Mouse (Mus musculus): ENCODE data around the gene Dnhd1.
"Not testable (repeated sequence)": the region's sequence is repeated elsewhere in the genome, so short reads cannot be mapped to it uniquely, and the experiment has no call there.

The Dnhd1 gene

DNA sequence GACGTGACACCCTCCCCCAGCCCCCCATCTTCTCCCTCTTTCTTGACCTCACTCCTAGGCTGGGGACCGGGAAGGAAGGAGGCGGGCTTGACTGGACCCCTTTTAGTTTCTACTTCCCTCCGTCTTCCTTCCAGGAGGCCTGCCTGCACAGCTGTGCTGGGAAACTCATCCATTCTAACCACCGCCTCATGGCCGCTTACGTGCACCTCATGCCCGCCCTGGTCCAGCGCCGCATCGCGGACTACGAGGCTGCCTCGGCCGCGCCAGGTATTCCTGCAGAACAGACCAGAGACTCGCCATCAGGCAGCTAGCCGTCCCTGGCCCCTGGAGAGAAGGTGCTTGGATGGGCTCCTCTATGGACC, 9.8 kb upstream of the Dnhd1 start:
- peak; percentile 25 for DNase-seq

DNA sequence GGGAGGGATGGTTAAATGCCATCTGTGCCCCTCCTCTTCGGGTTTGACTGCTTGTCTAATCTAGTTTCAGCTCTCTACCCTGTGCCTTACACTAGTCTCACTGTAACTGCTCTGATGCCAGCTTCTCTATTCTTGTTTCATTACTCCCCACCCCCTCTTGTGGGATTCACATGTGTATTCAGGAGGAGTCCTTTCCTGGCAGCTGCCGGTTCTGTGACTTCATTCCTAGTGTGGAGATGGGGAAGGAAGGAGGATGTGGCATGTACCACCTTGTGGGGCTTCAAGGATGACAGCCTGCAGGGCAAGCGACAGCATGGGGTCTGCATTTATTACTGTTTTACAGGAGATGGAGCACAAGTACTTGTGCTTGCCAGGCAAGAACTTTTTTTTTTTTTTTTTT, 8.7 kb upstream of the Dnhd1 start:
- DNase-seq, result no peak

DNA sequence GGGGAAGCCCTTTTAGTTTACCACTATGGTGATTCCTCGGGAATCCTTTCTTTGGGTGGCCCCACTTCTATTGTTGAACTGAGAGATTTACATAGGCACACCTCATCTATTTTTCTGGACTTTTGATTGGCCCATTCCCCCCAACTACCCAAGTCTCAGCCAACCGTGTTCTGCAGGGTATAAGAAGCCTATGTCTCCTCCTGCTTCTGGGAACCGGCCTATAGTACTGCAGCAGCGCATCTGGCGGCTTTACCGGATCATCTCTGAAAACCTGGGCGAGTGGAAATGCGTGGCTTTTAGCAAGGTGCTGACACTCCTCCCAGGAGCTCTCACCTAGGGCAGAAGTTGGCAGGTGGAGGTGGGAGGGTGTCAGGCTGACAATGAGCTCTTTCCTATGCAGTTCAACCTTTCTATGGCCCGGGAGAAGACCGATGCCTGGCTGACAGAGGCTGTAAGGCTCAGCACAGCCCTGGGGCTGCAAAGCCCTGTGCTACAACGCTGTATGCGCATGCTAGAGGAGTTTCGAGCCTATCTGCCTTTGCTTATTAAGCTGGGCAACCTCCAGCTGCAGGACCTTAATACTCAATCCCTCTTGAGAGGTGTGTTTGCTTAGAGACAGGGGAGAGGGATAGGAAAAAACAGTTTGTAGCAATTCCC, 35.0 kb downstream of the Dnhd1 start:
- DNase-seq, result peak; percentile 24

DNA sequence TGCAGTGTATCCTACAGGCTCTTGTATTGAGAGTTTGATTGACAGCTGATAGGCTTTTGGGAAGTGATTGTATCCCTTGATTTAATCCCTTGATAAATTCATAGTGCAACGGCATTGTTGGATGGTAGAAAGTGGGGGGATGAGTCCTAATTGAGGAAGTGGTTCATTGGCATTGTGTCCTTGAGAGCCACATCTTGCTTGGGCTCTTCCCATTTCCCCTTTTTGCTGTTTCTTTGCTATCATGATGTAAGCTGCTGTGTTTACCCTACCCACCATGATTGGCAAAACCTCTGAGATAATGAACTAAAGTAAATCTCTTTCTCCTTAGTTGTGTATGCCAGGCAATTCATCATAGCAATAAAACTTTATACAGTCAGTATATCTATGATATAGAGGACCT, 40.2 kb downstream of the Dnhd1 start:
- DNase-seq, result no peak

DNA sequence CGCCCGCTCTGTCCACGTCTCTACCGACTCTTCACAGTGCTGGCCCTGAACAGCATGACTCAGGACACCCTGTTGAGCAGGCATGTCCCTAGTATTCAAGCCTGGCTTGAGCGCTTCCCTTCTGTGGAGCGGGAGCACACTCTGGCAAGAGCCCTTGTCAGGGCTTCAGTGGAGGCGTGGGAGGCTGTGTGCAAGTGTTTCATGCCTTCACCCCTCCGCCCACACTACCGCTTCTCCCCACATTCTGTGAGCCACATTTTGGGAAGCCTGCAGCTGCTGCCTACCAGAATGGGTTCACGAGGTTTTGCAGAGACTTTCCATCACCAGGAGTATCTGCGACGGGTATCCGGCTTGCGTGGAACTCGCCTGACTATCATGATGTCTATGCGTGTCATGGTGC, 52.6 kb downstream of the Dnhd1 start:
- DNase-seq, result no peak

DNA sequence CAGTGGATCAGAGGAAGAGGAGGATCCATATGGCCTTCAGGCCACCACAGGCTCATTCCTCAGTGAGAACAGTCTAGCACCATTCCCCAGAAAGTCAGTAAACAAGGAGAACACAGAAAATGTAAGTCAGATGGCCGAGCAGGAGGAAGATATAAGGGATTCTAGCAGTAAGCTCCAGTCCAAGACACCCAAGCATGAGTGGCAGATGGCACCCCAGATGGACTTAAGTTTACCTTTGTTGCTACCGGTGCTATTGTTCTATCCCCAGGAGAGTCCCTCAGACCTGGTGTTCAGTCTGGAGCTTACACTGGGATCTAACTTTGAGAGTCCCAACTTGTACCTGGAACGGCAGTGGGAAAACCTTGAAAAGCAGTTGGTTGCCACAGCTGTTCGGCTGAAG, 53.2 kb downstream of the Dnhd1 start:
- DNase-seq, result no peak

DNA sequence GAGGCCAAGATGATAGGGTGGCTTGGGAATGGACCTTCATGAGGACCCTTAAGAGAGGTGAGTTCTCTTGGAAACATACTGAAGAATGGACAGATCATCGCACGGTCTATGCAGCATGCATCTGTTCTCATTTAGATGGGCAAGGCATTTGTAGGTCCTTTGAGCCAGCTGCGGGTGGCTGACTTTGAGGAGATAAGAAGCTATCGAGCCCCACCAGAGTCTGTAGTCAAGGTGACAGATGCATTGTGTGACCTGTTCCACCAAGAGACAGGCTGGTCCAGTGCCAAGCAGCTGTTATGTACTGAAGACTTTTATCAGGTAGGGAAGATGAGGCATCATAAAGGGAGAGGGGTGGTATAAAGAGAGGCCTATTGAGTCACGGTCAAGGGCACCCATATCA, 58.1 kb downstream of the Dnhd1 start:
- DNase-seq, result no peak

DNA sequence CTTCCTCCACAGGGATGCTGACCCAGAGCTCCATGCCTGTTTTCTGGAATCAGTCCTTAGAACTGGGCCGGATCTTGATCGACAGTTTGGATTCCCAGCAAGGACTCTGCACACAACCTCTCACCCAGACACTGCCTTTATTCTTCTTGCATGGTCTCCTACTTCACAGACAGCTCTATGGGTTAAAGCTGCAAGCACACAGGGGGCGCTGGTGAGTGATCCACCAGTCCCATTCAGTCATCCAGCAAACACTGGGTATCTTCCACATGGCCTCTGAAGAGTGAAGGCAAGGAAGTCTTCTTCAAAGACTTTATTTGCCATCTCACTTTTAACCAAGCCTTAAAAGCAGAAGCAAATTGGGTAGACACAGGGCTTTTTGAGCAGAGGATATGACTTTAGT, 64.7 kb downstream of the Dnhd1 start:
- DNase-seq, result no peak

DNA sequence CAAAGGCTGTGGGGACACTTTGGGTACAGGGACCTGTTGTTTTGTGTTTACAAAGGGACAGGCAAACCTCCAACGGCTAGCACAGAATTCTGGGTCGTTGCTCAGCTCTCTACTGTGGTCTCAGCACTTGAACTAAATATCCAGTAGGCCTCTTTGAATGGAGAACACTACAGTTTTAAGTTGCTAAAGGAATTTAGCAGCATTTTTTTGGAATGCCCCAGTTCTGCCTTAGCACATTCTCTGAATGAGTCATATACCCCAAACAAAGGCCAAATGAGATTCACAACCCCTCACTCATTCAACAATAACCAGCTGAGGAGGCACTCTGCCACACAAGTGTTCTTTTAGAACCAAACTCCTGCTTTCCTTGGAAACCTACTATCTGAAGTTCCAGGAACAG, 71.3 kb downstream of the Dnhd1 start:
- DNase-seq, result no peak

DNA sequence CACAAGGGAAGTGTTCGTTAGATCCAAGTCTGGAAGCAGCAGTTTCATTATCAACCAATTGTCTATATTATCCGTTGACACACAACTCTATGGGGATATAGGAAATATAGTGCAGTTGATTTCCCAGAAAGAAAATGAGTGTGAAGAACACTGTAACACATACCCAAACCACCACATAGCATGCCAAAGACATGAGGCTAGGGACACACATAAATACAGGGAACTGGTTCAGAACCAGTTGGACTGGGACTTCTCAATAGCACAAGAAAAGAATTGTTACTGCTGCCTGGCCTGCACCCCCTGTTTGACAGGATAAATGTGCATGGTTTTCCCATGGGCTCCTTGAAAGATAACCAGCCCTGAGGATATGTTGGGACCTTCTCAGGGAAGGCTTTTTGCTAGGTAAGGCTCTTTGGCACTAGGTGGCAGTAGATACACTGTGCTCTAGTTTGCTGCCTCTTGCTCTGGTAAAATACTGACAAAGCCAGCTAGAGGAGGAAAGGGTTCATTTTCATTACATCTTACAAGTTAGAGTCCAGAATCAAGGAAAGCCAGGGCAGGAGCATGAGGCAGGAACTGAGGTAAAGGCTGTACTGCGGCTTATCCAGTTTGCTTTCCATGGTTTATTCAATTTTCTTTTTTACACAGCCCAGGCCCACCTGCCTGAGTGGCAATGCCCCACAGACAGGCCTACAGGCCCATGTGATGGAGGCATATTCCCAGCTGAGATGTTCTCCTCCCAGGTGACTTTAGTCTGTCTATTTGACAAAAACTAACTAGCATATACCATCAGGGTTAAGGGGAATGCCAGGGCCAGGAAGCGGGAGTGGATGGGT, 75.7 kb downstream of the Dnhd1 start:
- peak; percentile 80 for DNase-seq

DNA sequence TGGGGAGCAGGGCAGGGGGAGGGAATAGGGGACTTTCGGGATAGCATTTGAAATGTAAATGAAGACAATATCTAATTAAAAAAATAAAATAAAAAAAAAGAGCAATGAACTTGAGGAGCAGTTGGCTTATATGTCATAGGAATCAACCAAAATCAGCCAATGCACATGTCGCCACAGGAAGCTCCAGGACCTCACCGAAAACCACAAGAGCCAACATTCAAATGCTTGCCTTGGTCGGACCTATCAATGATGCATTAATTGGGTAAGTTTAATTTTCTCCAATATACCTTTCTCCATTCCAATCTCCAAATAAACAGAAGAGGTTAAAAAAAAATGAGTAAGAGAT, 76.3 kb downstream of the Dnhd1 start:
- no peak for DNase-seq

DNA sequence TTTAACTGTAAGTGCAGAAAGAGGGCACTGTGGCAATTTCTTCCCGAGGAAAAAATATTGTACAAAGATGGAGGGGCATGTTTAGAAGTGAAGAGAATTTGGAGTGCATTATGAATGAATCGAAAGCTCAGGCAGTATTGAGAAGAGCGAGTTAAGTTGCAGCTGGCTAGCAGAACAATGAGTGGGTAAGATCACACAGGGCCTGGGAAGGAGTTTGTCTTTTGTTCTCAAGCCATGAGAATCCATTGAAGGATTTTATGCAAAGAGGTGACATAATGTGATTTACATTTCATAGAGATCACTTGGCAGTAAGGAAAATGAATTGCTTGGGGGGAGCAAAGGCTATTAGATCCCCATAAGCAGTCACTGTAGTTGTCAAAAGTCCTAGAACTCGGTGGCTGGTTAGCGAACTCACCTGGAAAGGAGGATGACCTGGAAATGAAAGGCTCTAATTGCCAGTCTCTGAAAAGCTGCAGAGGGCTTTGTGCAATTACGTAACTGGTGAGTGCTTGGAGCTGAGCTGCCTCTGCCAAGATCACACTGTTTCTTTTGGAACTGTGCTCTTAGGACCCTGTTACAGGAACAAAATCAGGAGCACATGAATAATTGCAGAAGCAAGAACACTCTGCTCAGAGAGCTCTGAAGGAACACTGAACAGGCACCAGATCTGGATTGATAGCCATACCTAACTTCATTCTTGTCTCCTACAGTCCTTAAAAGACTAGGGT, 78.2 kb downstream of the Dnhd1 start:
- DNase-seq, result no peak

DNA sequence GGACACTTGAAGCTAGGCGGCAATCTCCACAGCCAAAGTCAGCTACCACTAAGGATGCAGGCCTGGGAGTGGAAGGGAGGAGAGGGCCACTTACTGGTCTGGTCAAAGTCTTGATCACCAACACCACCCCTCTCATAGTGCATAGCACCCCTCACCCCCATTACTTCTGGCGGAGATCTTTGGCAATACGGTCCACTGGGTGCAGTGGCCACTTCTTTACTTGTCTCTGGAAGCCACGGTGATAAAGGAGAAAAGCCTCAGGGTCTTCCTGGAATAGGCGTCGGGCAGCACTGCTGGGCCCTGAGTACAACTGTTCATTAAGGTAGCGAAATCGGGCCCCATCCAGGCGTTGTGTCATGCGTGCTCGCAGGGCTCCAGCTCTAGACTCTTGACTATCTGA, 83.2 kb downstream of the Dnhd1 start:
- no peak for DNase-seq

DNA sequence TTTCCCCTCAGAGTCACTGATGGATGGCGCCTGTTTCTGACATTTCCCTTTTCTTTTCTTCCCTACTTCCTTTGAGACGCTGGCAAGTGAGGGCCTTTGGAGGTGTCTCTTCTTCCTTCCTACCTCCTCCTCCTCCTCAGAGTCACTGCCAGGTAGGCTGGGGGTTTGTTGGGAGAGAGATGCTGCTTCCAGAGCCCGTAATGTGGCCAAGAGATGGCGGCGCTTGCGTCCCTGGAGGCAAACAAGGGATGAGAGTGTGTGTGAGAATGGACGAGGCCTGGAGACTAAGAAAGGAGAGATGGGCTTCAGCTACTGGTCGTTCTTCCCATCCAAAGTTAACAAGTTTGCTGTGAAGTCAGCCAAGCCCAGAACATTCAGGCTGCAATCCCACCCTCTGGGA, 84.2 kb downstream of the Dnhd1 start:
- DNase-seq, result no peak

DNA sequence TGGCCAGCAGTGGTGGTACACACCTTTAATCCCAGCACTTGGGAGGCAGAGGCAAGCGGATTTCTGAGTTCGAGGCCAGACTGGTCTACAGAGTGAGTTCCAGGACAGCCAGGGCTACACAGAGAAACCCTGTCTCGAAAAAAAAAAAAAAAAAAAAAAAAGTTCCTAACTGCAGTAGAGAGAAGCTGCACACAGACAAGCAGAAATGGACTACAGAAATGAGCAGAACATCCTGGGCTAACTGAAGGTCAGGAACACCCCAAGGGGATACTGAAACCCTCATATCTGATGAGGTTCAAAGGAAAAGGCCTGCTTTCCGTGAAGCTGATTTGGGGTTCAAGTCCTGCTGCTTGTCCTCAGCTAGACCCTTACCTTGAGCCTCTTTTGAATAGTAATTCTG, 84.8 kb downstream of the Dnhd1 start:
- DNase-seq, result not testable (repeated sequence)

DNA sequence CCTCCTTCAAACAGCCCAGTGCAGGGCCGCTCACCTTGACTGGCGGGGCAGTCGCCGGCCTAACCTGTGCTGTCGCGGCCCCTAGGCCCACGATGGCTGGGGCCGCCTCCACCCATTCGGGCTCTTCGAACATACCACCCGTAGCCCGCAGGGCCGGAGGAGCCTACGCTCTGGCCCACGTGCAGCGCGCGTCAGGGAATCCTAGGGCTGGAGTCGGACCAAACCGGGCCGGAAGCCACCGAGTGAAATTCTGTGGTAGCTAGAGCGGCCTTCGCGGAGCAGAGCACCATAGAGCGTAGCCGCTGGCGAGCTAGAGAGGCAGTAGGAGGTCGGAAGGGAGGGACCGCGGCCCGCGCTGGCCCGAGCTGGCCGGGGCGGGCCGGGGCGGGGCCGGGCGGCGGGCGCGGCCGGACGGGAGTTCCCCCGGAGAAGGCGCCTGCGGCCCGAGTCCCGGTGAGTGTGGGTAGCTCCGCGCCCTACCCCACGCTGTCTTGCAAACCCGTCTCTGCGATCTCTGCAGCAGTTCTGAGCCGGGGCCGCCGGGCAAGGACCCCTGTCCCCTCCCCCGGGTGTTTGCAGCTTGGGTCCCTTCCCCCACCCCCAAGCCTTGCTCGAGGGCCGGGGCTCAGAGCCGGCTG, 85.8 kb downstream of the Dnhd1 start, which contains the start of gene Ilk:
Ilk (plus strand) TSS at position 329 of the 638 bp plus-strand sequence.
- peak; percentile 95 for DNase-seq

DNA sequence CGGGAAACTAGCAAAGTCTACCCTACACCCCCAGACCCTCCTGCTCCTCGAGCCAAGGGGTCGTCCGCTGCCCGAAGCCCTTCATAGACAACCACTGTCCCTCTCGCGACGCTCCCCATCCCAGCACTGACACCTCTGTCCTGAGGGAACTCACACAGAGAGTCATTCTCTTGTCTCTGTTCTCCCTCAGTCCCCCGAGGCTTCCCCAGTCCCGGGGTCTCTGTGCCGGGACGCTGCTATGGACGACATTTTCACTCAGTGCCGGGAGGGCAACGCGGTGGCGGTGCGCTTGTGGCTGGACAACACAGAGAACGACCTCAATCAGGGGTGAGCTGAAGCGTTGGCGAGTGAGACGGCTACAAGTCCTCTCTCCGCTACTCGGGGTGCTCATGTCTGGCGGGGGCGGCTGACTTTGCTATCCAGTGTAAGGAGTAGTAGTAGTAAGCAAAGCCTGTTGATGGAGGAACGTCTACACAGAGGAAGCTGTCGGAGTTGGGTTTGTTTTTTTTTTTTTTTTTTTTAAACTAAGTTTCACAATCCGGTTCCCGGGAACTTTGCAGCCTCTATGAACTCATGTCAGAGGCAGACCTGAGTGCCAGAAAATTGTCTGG, 86.4 kb downstream of the Dnhd1 start, which contains the start of gene Rrp8:
Rrp8 (minus strand) TSS at position 475 of the 611 bp plus-strand sequence.
- peak; percentile 50 for DNase-seq

DNA sequence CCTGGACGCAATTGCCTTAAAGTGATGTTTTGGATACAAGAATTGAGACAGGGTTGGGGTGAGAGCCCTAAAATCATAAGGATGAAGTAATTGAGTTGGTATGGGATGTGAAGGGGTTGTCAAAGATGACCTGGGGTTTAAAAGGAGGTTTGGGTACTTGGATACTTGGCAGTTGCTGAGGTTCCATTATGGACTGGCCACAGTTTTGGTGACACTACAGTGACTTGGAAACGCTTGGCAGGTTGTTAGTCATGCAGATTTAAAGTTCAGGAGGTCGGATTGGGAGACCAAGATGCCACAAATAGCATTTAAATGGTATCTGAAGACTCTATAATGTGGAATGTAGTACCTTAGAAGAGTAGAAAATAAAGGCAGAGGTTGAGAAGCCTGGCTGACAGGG, 87.0 kb downstream of the Dnhd1 start:
- DNase-seq, result no peak

DNA sequence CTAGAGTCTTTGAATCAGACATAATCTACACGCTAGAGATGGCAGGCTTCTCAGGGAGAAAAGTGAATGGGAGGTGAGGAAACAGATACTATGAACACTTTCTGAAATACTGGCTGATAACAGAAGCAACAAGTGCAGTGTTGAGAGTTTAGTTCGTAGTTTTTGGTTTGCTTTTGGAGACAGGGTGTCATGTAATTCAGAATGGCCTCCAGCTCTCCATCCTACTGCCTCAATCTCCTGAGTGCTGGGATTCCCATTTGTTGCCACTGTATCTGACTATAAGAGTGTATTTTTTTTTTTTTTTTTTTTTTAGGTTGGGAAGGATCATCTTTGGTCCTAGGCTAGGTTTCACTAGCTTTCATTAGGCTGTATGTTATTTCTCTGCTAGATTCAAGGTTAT, 87.7 kb downstream of the Dnhd1 start:
- no peak for DNase-seq

DNA sequence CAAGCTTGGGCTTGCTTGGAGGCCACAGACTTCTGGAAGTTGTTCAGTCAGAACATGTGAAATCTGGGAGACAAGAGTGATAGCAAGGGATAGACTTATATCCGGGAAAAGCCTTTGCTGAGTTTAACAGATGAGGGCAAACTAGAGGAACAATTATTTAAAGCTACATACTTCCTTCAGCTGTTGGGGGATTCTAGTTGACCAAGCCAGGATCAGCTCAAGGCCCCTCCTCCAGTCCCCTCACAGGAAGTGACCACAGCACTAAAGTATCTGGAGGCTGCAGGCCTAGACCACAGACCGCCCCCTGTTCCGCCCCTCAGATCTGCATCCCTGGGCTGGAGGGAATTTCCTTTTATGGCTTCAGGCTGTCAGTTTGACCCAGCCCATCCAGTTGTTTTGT, 88.3 kb downstream of the Dnhd1 start:
- peak; percentile 82 for DNase-seq

DNA sequence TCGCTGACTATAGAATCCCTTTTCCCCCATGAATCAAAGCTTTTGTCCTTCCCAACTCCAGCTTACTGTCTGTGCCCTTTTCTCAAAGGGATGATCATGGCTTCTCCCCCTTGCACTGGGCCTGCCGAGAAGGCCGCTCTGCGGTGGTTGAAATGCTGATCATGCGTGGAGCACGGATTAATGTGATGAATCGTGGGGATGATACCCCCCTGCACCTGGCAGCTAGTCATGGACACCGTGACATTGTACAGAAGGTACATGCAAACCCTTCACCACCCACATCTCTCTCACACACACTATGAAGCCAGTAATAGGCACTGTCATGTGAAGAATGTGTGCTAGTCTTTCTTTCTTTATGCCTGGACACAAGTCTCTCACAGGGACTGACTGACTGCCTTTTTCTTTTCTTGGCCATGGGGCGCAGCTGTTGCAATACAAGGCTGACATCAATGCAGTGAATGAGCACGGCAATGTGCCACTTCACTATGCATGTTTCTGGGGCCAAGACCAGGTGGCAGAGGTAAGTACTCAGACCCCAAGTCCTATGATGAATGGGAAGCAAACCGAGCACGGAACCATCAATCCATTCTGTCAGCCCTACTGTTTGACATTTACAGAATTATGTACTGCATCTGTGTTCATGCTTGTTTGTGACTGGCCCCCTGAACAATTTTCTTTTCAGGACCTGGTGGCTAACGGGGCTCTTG, 89.6 kb downstream of the Dnhd1 start:
- DNase-seq, result no peak

DNA sequence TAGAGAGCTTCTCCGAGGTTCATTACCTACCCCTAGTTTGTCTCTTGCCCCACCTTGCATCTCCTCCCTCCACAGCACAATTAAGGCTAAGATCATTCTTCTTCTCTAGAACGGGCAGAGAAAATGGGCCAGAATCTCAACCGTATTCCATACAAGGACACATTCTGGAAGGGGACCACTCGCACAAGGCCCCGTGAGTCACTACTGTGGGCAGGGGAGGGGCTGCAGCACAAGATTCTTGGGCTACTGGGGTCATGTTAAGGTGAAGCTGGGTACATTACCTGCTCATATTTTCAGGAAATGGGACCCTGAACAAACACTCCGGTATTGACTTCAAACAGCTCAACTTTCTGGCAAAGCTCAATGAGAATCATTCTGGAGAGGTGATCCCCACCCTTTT, 90.2 kb downstream of the Dnhd1 start:
- no peak for DNase-seq
